Mouse (Mus musculus) thymus, postnatal 0 days (tissue): Measurements from ENCODE around the gene Styx. TPM values are rescaled to one million over a fixed set of nuclear protein-coding genes. Genes with fewer than 3 reads are reported as not detected.
"Not testable (repeated sequence)": the region's sequence is repeated elsewhere in the genome, so short reads cannot be mapped to it uniquely, and the experiment has no call there.

ENCODE experiments used
- DNase-seq: peaks from one replicate; pipeline ENCODE4 v3.0.0-alpha.2; 2015; ENCODE audit warnings: low spot score
- microRNA-seq: library from miRNA; unstranded; fragments of <30 nt; microRNA quantifications from one replicate; pipeline ENCODE4, GENCODE M21; 2016; ENCODE audit warnings: borderline number of aligned reads
- polyA plus RNA-seq: library from polyadenylated mRNA; unstranded; fragments of >200 nt; fragmentation: Nextera tagmentation; extraction: Ambion mirVana; gene quantifications from 2 replicates; pipeline ENCODE4 v1.2.1, GENCODE M21; 2015

The Styx gene
- polyA plus RNA-seq, 1 experiment from 2014 or later, result 82.0 TPM

- no peak for DNase-seq
These were observed 113.4 kb downstream of the Styx start for GRCm38 (mm10) chr14:45464036-45465035.

DNA sequence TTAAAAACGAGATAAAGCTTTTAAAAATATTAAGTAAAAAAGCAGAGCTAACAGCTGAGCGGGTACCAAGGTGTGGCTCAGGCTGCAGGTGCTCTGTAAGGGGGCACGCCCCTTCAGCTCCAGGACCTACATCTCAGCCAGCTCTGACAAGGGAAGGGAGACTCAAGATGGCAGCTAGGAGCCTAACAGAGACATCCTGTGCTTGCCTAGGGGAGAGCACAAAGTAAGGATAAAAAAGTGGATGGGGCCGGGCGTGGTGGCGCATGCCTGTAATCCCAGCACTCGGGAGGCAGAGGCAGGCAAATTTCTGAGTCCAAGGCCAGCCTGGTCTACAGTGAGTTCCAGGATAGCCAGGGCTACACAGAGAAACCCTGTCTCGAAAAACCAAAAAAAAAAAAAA lies 115.5 kb downstream of the Styx start:
- DNase-seq, result not testable (repeated sequence)

DNA sequence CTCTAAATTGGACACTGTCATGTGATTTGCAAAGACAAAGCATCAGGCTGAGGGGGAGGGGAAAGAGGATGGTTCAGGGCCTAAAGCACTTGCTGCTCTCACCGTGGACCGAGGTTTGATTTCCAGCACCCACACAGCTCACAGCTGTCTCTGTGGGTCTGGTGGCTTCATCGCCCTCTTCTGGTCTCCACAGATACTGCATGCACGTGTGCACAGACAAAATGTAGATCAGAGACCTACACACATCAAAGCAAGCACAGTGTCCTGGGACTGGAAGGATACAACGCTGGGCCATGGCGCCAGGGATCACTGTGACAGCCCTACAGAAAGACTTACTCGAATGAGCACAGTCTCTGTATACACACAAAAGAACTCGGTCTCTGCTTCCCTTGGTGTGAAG lies 118.6 kb downstream of the Styx start:
- DNase-seq, result no peak

Small RNAs within 50 kb of the gene (microRNA-seq; reads per million reads assigned to microRNA genes)
- gene Gm25353, result not detected

Other genes starting within 250 kb of the Styx start
- 0.72 and 0.90 TPM in 2 replicates for gene Gpr137c, start 131.4 kb upstream of the Styx start, polyA plus RNA-seq
- gene Txndc16, start 130.8 kb upstream of the Styx start, polyA plus RNA-seq, result 12.2 and 13.1 TPM in 2 replicates
- gene Ero1l, start 32.3 kb upstream of the Styx start, polyA plus RNA-seq, result 48.7 and 48.8 TPM in 2 replicates
- gene Psmc6, start 21.3 kb upstream of the Styx start, polyA plus RNA-seq, result 168 and 169 TPM in 2 replicates
- 30.3 and 40.1 TPM in 2 replicates for gene Gnpnat1, start 53.8 kb downstream of the Styx start, polyA plus RNA-seq
- gene Fermt2, start 179.0 kb downstream of the Styx start, polyA plus RNA-seq, result 24.0 and 27.0 TPM in 2 replicates